Mouse (Mus musculus) CH12.LX (cell line): Measurements from ENCODE around the gene Fchsd2. TPM values are rescaled to one million over a fixed set of nuclear protein-coding genes. Genes with fewer than 3 reads are reported as not detected.

Experiments used
- DNase-seq: peaks from one replicate; pipeline ENCODE4 v3.0.0-alpha.2; 2013; ENCODE audit errors: extremely low read depth
- H3K27ac ChIP-seq: 2 replicates; pipeline ENCODE4 v1.5.1; 2012; ENCODE audit warnings: low read depth, mild to moderate bottlenecking, control low read depth, moderate library complexity; ENCODE audit not compliant: insufficient read depth
- H3K27me3 ChIP-seq: replicated peaks from 2 replicates; pipeline ENCODE3; 2012; ENCODE audit warnings: inconsistent platforms
- H3K36me3 ChIP-seq, 2 experiments: replicated peaks in 1 of 2; 2 replicates each; pipeline versions ENCODE3 to v1.6.1; 2012; ENCODE audit warnings: inconsistent platforms in 1 of 2, low read length in 1 of 2, mild to moderate bottlenecking in 1 of 2, mixed read lengths in 1 of 2, moderate library complexity in 1 of 2; ENCODE audit not compliant: control insufficient read depth in 1 of 2, insufficient read depth in 1 of 2
- H3K4me1 ChIP-seq, 2 experiments: 2 replicates each; pipeline ENCODE4 v1.6.1; 2012; ENCODE audit warnings: inconsistent platforms in 1 of 2, moderate library complexity in 1 of 2; ENCODE audit not compliant: insufficient read depth in 2 of 2, control insufficient read depth in 1 of 2
- H3K4me2 ChIP-seq: 2 replicates; pipeline ENCODE4 v1.6.1; 2012; ENCODE audit warnings: low read depth, mild to moderate bottlenecking, control low read depth; ENCODE audit not compliant: poor library complexity, insufficient read depth, severe bottlenecking
- H3K4me3 ChIP-seq, 3 experiments: fragments of 150-350 bp in 1 of 3; sonication (generic) in 1 of 3; replicated peaks in 1 of 3; 2 replicates each; pipeline versions ENCODE3 to v1.5.1; 2011 to 2012; ENCODE audit warnings: low read depth in 2 of 3, low read length in 2 of 3, mild to moderate bottlenecking in 2 of 3, moderate library complexity in 2 of 3, control low read depth in 1 of 3, improper control_type of control experiment in 1 of 3, inconsistent platforms in 1 of 3, mixed read lengths in 1 of 3; ENCODE audit not compliant: poor library complexity in 1 of 3
- H3K79me2 ChIP-seq: replicated peaks from 2 replicates; pipeline ENCODE4 v1.6.1; 2012; ENCODE audit warnings: mild to moderate bottlenecking, moderate library complexity; ENCODE audit not compliant: control insufficient read depth, poor library complexity, insufficient read depth, severe bottlenecking; ENCODE audit errors: extremely low read depth
- H3K9ac ChIP-seq: 2 replicates; pipeline ENCODE4 v1.6.1; 2012; ENCODE audit warnings: low read depth, mild to moderate bottlenecking, control low read depth, moderate library complexity; ENCODE audit not compliant: insufficient read depth
- H3K9me3 ChIP-seq: replicated peaks from 2 replicates; pipeline ENCODE3; 2012; ENCODE audit warnings: low read length, inconsistent platforms, mixed read lengths
- BHLHE40 ChIP-seq: IDR thresholded peaks from 2 replicates; pipeline ENCODE4 v1.6.1; 2011; ENCODE audit warnings: mild to moderate bottlenecking, low read depth, low read length, improper control_type of control experiment
- CHD1 ChIP-seq: IDR thresholded peaks from 2 replicates; pipeline ENCODE4 v1.6.1; 2012; ENCODE audit warnings: low read depth, low read length, improper control_type of control experiment, inconsistent platforms
- CHD2 ChIP-seq: IDR thresholded peaks from 2 replicates; pipeline ENCODE4 v1.6.1; 2011; ENCODE audit warnings: low read length, improper control_type of control experiment
- CTCF ChIP-seq, 2 experiments: IDR thresholded peaks in 1 of 2; conservative IDR thresholded peaks in 1 of 2; 2 replicates each; pipeline ENCODE4 v1.5.1; 2011 to 2012; ENCODE audit warnings: low read depth in 2 of 2, low read length in 2 of 2, improper control_type of control experiment in 1 of 2, inconsistent platforms in 1 of 2, mild to moderate bottlenecking in 1 of 2, moderate library complexity in 1 of 2
- E2F4 ChIP-seq: IDR thresholded peaks from 2 replicates; pipeline ENCODE4 v1.6.1; 2011; ENCODE audit warnings: low read depth, low read length, improper control_type of control experiment; ENCODE audit not compliant: insufficient replicate concordance
- EP300 ChIP-seq: IDR thresholded peaks from 2 replicates; pipeline ENCODE4 v1.6.1; 2011; ENCODE audit warnings: low read length, improper control_type of control experiment
- ETS1 ChIP-seq: conservative IDR thresholded peaks from 2 replicates; pipeline ENCODE4 v1.6.1; 2012; ENCODE audit warnings: low read depth, mild to moderate bottlenecking, inconsistent platforms, low read length, improper control_type of control experiment, moderate library complexity
- GABPA ChIP-seq: IDR thresholded peaks from 2 replicates; pipeline ENCODE4 v1.6.1; 2012; ENCODE audit warnings: low read depth, low read length, improper control_type of control experiment, inconsistent platforms; ENCODE audit not compliant: insufficient replicate concordance
- HCFC1 ChIP-seq: IDR thresholded peaks from 2 replicates; pipeline ENCODE4 v1.6.1; 2012; ENCODE audit warnings: low read depth, mild to moderate bottlenecking, inconsistent platforms, low read length, improper control_type of control experiment
- IRF4 ChIP-seq: IDR thresholded peaks from 2 replicates; pipeline ENCODE4 v1.6.1; 2014; ENCODE audit warnings: low read depth, mild to moderate bottlenecking, inconsistent platforms, low read length, improper control_type of control experiment
- MAX ChIP-seq: IDR thresholded peaks from 2 replicates; pipeline ENCODE4 v1.6.1; 2011; ENCODE audit warnings: low read length, improper control_type of control experiment
- MAZ ChIP-seq: IDR thresholded peaks from 2 replicates; pipeline ENCODE4 v1.6.1; 2012; ENCODE audit warnings: low read depth, mild to moderate bottlenecking, inconsistent platforms, low read length, improper control_type of control experiment, moderate library complexity
- MEF2A ChIP-seq: IDR thresholded peaks from 2 replicates; pipeline ENCODE4 v1.6.1; 2014; ENCODE audit warnings: low read depth, mild to moderate bottlenecking, inconsistent platforms, low read length, improper control_type of control experiment, borderline replicate concordance
- MXI1 ChIP-seq: IDR thresholded peaks from 2 replicates; pipeline ENCODE4 v1.6.1; 2011; ENCODE audit warnings: mild to moderate bottlenecking, low read depth, low read length, improper control_type of control experiment
- NELFE ChIP-seq: IDR thresholded peaks from 2 replicates; pipeline ENCODE4 v1.6.1; 2011; ENCODE audit warnings: low read depth, low read length, improper control_type of control experiment
- NRF1 ChIP-seq: IDR thresholded peaks from 2 replicates; pipeline ENCODE4 v1.6.1; 2014; ENCODE audit warnings: low read depth, mild to moderate bottlenecking, inconsistent platforms, low read length, improper control_type of control experiment, moderate library complexity
- POLR2A ChIP-seq: IDR thresholded peaks from 2 replicates; pipeline ENCODE4 v1.6.1; 2011; ENCODE audit warnings: low read depth, mild to moderate bottlenecking, improper control_type of control experiment, low read length
- POLR2AphosphoS2 ChIP-seq: IDR thresholded peaks from 2 replicates; pipeline ENCODE4 v1.6.1; 2011; ENCODE audit warnings: low read depth, low read length, improper control_type of control experiment
- RAD21 ChIP-seq: IDR thresholded peaks from 2 replicates; pipeline ENCODE4 v1.6.1; 2011; ENCODE audit warnings: low read depth, mild to moderate bottlenecking, low read length, improper control_type of control experiment, moderate library complexity
- SIN3A ChIP-seq: IDR thresholded peaks from 2 replicates; pipeline ENCODE4 v1.6.1; 2012; ENCODE audit warnings: low read length, improper control_type of control experiment, inconsistent platforms
- SMC3 ChIP-seq: IDR thresholded peaks from 2 replicates; pipeline ENCODE4 v1.6.1; 2011; ENCODE audit warnings: low read depth, low read length, improper control_type of control experiment
- TBP ChIP-seq: conservative IDR thresholded peaks from 2 replicates; pipeline ENCODE4 v1.6.1; 2011; ENCODE audit warnings: low read depth, low read length, improper control_type of control experiment
- TCF12 ChIP-seq: IDR thresholded peaks from 2 replicates; pipeline ENCODE4 v1.6.1; 2014; ENCODE audit warnings: low read depth, mild to moderate bottlenecking, inconsistent platforms, low read length, improper control_type of control experiment
- UBTF ChIP-seq: IDR thresholded peaks from 2 replicates; pipeline ENCODE4 v1.6.1; 2012; ENCODE audit warnings: low read depth, mild to moderate bottlenecking, inconsistent platforms, low read length, improper control_type of control experiment, moderate library complexity
- USF2 ChIP-seq: conservative IDR thresholded peaks from 2 replicates; pipeline ENCODE4 v1.6.1; 2011; ENCODE audit warnings: low read depth, low read length, improper control_type of control experiment
- ZC3H11A ChIP-seq: IDR thresholded peaks from 2 replicates; pipeline ENCODE4 v1.6.1; 2012; ENCODE audit warnings: low read depth, mild to moderate bottlenecking, inconsistent platforms, low read length, improper control_type of control experiment
- ZKSCAN1 ChIP-seq: IDR thresholded peaks from 2 replicates; pipeline ENCODE4 v1.6.1; 2012; ENCODE audit warnings: low read depth, inconsistent platforms, low read length, improper control_type of control experiment, borderline replicate concordance
- ZMIZ1 ChIP-seq: IDR thresholded peaks from 2 replicates; pipeline ENCODE4 v1.6.1; 2012; ENCODE audit warnings: low read depth, mild to moderate bottlenecking, inconsistent platforms, low read length, improper control_type of control experiment
- ZNF384 ChIP-seq: IDR thresholded peaks from 2 replicates; pipeline ENCODE4 v1.6.1; 2012; ENCODE audit warnings: low read depth, low read length, improper control_type of control experiment, inconsistent platforms
- dilution Hi-C: fragments of 300-500 bp; cut with MboI; formaldehyde crosslinking; loops from 2 replicates; pipeline ENCODE4 v1.14.3; 2020; ENCODE audit warnings: low sequenced_read_pairs; ENCODE audit not compliant: extremely low pct_unique_long_range_greater_than_20kb, extremely low pct_ligation_motif_present
- in situ Hi-C: fragments of 300-500 bp; cut with MboI; formaldehyde crosslinking; loops from 3 replicates; pipeline ENCODE4 v1.14.3; 2019; ENCODE audit warnings: low sequenced_read_pairs, low pct_ligation_motif_present, low pct_unique_long_range_greater_than_20kb, mixed read lengths
- polyA plus RNA-seq: library from polyadenylated mRNA; unstranded; fragments of >175 nt; gene quantifications from 2 replicates; pipeline ENCODE4 v1.2.1, GENCODE M21; 2012; ENCODE audit warnings: low read depth; ENCODE audit not compliant: insufficient read length
- total RNA-seq, 2 experiments: library from RNA; depleted of rRNA; stranded (reverse); fragments of 300-350 nt in 1 of 2; fragments of >200 nt in 1 of 2; gene quantifications; 2 replicates each; pipeline ENCODE4 v1.2.3; 2012 to 2014

The Fchsd2 gene
- total and polyA plus RNA-seq, 3 experiments, result 23.8 to 38.2 (median 25.5) TPM

DNA sequence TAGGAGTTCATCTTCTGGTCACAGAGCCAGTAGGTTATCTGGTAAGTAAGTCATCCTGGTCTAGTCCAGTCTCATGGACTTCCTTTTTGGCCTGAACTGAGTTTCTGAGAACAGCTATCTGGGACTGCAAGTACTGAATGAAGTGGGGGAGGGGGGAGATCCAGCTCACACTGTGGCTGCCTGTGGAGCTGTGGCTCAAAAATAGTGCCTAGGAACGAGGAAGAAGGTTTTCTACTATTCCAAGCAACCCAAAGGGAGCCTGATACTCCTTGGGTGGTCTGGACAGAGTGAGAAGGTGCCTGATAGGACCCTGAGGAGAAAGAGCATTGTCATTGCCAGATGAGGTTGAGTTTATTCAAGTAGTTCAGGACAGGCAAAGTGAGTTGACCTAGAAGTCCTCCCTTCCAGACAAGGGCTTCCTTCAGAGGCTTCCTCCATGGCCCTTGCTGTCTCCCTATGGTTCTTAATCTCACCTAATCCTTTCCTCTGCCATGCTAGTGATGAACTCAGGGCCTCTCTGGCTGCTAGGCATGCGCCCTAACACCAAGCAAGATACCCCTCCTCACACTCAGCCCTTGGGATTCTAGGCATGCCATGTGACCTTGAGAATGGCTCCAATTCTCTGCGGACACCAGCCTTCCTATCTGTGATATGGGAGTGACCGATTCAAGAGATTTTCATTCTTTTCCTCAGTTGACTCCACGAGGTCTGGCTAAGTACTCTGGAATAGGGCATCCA lies 14.6 kb downstream of the Fchsd2 start:
- no peak for DNase-seq

DNA sequence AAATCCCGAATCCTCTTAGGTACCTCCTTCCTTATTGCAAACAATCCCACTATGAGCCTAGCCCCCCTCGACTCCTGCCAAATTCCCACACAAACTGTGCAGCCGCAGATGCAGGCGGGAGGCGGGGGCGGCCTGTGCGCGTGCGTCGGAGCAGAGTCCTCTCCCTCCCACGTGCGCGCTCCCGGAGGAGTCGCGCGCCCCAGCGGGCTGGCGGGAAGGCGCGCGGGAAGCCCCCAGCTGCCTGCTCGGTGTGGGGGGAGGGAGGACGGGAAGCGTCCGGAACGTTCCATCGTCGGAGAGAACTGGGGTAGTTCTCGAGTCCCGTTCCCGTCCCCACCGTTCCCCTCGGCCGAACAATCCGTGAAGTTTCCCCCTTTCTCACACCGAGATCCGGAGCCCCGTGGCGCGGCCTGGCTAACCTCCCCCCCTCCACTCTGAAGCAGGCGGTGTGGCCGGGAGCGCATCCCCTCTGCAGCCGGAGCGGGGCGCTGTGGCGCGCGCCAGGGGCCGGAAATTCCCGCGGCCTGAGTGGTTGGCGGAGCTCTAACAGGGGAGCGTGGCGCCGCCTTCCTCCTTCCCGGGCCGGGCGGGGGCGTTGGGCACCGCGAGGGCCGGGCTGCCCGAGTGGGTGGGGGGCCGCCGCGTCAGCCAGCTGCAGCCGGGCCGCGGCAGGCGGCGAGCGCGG lies 15.4 kb downstream of the Fchsd2 start:
- Histone ChIP-seq H3K4me1 (peaks cover 18 to 45% of the 10 kb centered on the region in 2 experiments), H3K4me3 (peak overlapping the region; percentile 30 to 98 (median 89)), H3K9ac (peak overlapping the region; percentile 97), H3K27ac (peak overlapping the region; percentile 40), H3K79me2 (peaks cover 36% of the 10 kb centered on the region), H3K27me3 (no peaks in the 10 kb centered on the region), H3K9me3 (no peaks in the 10 kb centered on the region), H3K4me2 (peak overlapping the region; percentile 59), H3K36me3 (peaks cover 2 to 19% of the 10 kb centered on the region in 2 experiments)
- DNase-seq, result peak; percentile 92
- in situ Hi-C loops (loop anchor here (5.0 to 25.0 kb wide), 2 partner anchors 36 to 104 kb away; no protein-coding TSS in a partner anchor), dilution Hi-C loops (no loop called here)
- TF ChIP-seq BHLHE40, result peak; percentile 76
- TF ChIP-seq MAZ, result peak; percentile 95
- peak; percentile 73 for TF ChIP-seq TCF12
- 0 out of 2 replicates have a peak, but pooled peaks have one; percentile 37 for TF ChIP-seq ZMIZ1
- peak; percentile 77; the same call in 1 of the 2 replicates for TF ChIP-seq E2F4
- TF ChIP-seq MXI1, result peak; percentile 37; the same call in 1 of the 2 replicates
- peak; percentile 75 for TF ChIP-seq SMC3
- no peak; the same call in 1 of the 2 replicates for TF ChIP-seq EP300
- no peak; the same call in 1 of the 2 replicates for TF ChIP-seq NELFE
- peak; percentile 90 for TF ChIP-seq NRF1
- peak; percentile 13; the same call in 1 of the 2 replicates for TF ChIP-seq ZNF384
- TF ChIP-seq HCFC1, result peak; percentile 66
- TF ChIP-seq CHD1, result peak; percentile 98
- TF ChIP-seq POLR2A, result peak; percentile 52
- TF ChIP-seq CTCF (conservative IDR thresholded peaks at IDR 0.05 in 1 of 2, IDR thresholded peaks at IDR 0.05 in 1 of 2; ENCODE audit: low read depth in 2 of 2, low read length in 2 of 2), result peak in 1 of 2 experiments; percentile 89; a peak in 2 of 4 replicates
- TF ChIP-seq ZKSCAN1, result no peak
- TF ChIP-seq RAD21, result peak; percentile 39
- TF ChIP-seq IRF4, result peak; percentile 82; the same call in 1 of the 2 replicates
- no peak for TF ChIP-seq ZC3H11A
- TF ChIP-seq SIN3A, result peak; percentile 86
- peak; percentile 62 for TF ChIP-seq ETS1
- TF ChIP-seq MEF2A, result peak; percentile 81
- TF ChIP-seq UBTF, result no peak; the same call in none of the 2 replicates
- TF ChIP-seq TBP, result 0 out of 2 replicates have a peak, but pooled peaks have one; percentile 23
- no peak for TF ChIP-seq GABPA
- peak; percentile 85 for TF ChIP-seq MAX

More for the DNA sequence above, 14.6 kb downstream of the Fchsd2 start:
- in situ Hi-C loops (loop anchor here (5.0 to 25.0 kb wide), 2 partner anchors 35 to 105 kb away; no protein-coding TSS in a partner anchor), dilution Hi-C loops (no loop called here)
- H3K27me3 ChIP-seq, result no peaks in the 10 kb centered on the region
- no peaks in the 10 kb centered on the region for H3K9me3 ChIP-seq
- H3K4me3 ChIP-seq, result peak overlapping the region in 1 of 3 experiments; percentile 89
- H3K79me2 ChIP-seq, result peaks cover 30% of the 10 kb centered on the region
- H3K36me3 ChIP-seq, result peaks cover 0 to 14% of the 10 kb centered on the region in 2 experiments
- peaks cover 18 to 45% of the 10 kb centered on the region in 2 experiments for H3K4me1 ChIP-seq
- H3K27ac ChIP-seq, result peak overlapping the region; percentile 40
- peak overlapping the region; percentile 37 for H3K9ac ChIP-seq
- TF ChIP-seq POLR2AphosphoS2 (0 out of 2 replicates have a peak, but pooled peaks have one; percentile 48), MXI1 (no peak), EP300 (peak; percentile 31), GABPA (no peak), USF2 (no peak), CHD2 (peak; percentile 42; the same call in 1 of the 2 replicates), TCF12 (0 out of 2 replicates have a peak, but pooled peaks have one; percentile 2)
- TF ChIP-seq, all 38 proteins: peak for 4
- peak overlapping the region; percentile 59 for H3K4me2 ChIP-seq
